Mouse (Mus musculus) bone marrow, adult 2 months (tissue): ENCODE data around the gene Alg10b. TPM values are rescaled to one million over a fixed set of nuclear protein-coding genes. Genes with fewer than 3 reads are reported as not detected.
"Not testable (repeated sequence)": the region's sequence is repeated elsewhere in the genome, so short reads cannot be mapped to it uniquely, and the experiment has no call there.

Experiments used
- H3K27ac ChIP-seq: fragments of 200-500 bp; 2 replicates; pipeline ENCODE4 v1.5.1; 2012; ENCODE audit warnings: low read depth, mild to moderate bottlenecking, control low read depth, inconsistent platforms, low read length; ENCODE audit not compliant: control insufficient read depth, poor library complexity, insufficient read depth
- H3K4me1 ChIP-seq: fragments of 200-500 bp; 2 replicates; pipeline ENCODE4 v1.6.1; 2011; ENCODE audit warnings: low read length; ENCODE audit not compliant: control insufficient read depth, insufficient read depth
- H3K4me3 ChIP-seq: fragments of 200-500 bp; replicated peaks from 2 replicates; pipeline ENCODE3; 2011; ENCODE audit warnings: mild to moderate bottlenecking, low read depth, low read length, control low read depth; ENCODE audit not compliant: control insufficient read depth
- CTCF ChIP-seq: fragments of 200-500 bp; IDR thresholded peaks from 2 replicates; pipeline ENCODE4 v1.5.1; 2011; ENCODE audit warnings: low read length, control low read depth; ENCODE audit not compliant: control insufficient read depth, insufficient read depth
- POLR2A ChIP-seq: fragments of 200-500 bp; IDR thresholded peaks from 2 replicates; pipeline ENCODE4 v1.6.1; 2011; ENCODE audit warnings: low read depth, mild to moderate bottlenecking, control low read depth, low read length, borderline replicate concordance; ENCODE audit not compliant: control insufficient read depth
- WGBS: fragments of 180-500 bp; shearing (Covaris S2); methylation state at CpG from one replicate; pipeline ENCODE4 v1.1.7; 2018; 5-methylcytosine and 5-hydroxymethylcytosine counted together
- polyA plus RNA-seq: library from polyadenylated mRNA; stranded (reverse); fragments of >200 nt; gene quantifications from 2 replicates; pipeline ENCODE4 v1.2.4, GENCODE M21; 2011; ENCODE audit warnings: low replicate concordance; ENCODE audit not compliant: missing spikeins, insufficient read depth, insufficient read length

The Alg10b gene
- 2.8 and 5.0 TPM in 2 replicates for polyA plus RNA-seq

DNA sequence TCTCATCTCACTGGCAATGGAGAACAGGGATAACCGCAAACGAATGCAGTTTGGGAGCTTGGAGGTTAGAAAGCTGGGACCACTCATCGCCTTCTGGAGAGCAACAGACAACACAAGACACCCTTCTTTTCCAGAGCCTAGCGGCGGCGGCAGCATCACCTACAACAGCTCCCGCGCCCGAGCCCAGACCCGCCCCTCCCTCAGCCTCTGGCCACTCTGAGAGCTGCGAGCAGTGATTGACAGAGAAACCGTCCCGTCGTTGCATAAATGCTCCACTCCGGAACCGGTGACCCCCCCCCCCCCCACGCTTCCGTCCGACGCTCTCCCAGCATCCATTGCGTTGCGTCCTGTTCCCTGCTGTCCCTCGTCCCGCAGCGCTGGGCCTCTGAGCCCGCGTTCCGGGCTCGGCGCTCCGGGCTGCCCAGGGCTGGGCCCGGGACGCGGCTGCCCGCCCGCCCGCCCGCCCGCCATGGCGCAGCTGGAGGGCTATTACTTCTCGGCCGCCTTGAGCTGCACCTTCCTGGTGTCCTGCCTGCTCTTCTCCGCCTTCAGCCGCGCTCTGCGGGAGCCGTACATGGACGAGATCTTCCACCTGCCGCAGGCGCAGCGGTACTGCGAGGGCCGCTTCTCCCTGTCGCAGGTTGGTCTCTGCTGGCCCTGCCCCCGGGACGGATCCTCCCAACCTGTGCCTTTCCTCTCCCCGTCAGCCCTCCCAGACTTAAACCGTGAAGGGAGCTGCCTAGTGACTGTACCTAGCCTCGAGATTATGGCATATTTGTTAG, at the start of gene Alg10b:
TSS of gene Alg10b (plus strand) at position 343 of the 782 bp plus-strand sequence.
- peak within 1 kb of the TSS; percentile 99 for H3K4me3 ChIP-seq
- no peaks in the 10 kb centered on the region; the same call in 1 of the 2 replicates for H3K4me1 ChIP-seq
- TF ChIP-seq CTCF (no peak), POLR2A (peak; percentile 56; the same call in 1 of the 2 replicates)
- WGBS = under 1% methylated on average over 59 of the region's 59 CpGs
- H3K27ac ChIP-seq = peak within 1 kb of the TSS; percentile 75

DNA sequence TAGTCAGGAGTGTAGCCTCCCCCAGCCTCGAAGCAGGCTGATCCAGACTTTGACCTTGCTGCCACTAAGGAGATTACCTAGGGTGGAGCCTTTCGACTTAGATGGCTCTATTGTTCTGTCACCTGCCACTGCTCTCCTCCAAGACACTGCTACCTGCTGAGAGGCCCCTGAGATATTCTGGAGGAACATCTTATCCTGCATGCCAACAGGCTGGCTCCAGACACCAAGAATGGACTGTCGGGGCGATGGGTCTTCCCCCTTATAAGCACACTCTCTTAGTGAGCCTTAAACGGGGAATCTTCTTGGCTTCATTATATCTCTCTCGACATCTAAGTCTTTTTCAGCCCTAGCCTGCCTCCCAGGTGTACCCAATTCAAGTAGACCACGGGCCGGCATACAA, 41.0 kb upstream of the Alg10b start:
- WGBS = 82% methylated on average over 8 of the region's 8 CpGs
- H3K27ac ChIP-seq, H3K4me3 ChIP-seq, H3K4me1 ChIP-seq: not testable (repeated sequence)

DNA sequence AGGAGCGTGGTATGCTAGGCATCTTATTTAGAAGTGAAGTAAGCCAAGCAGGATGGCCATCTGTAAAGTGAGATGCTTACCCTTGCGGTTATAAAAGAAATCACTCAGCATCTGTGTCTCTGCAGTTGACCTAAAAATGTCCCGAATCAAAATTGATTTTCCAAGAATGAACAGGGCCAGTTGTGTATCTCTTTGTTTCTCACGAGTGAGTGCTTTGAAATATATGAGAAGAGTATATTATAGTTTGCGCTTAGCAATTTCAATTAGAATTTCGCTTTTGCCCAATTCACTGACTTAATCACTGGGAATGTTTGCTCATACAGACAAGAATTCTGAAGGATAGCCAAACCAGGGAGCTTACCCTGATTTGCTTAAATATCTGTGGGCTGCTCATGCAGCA, 40.6 kb upstream of the Alg10b start:
- WGBS = 86% methylated on average over 6 of the region's 6 CpGs
- no peak overlapping the region for H3K27ac ChIP-seq
- H3K4me1 ChIP-seq = no peaks in the 10 kb centered on the region
- no peak overlapping the region for H3K4me3 ChIP-seq
- no peak for TF ChIP-seq POLR2A
- TF ChIP-seq CTCF = no peak

DNA sequence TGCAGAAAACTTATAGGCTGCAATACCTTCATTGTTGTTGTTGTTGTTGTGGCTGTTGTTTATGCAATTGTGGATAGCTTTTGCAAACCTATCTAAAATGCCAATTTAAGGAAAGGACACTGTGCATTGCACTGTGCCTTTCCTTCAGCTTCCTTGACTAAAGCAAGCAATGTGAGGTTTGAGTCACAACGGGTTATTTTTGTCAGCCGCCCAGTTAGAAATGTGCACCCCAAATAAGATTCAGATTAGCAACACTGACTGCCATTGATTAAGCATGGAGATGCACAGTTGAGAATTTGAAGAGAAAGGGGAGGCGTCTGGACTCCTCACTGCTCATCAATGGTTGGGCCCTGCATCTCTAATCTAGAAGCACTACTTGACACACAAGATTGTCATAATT, 39.4 kb upstream of the Alg10b start:
- Histone ChIP-seq H3K27ac (no peak overlapping the region), H3K4me3 (no peak overlapping the region), H3K4me1 (no peaks in the 10 kb centered on the region)
- no peak for TF ChIP-seq CTCF
- TF ChIP-seq POLR2A = no peak
- 84% methylated on average over 3 of the region's 3 CpGs for WGBS

DNA sequence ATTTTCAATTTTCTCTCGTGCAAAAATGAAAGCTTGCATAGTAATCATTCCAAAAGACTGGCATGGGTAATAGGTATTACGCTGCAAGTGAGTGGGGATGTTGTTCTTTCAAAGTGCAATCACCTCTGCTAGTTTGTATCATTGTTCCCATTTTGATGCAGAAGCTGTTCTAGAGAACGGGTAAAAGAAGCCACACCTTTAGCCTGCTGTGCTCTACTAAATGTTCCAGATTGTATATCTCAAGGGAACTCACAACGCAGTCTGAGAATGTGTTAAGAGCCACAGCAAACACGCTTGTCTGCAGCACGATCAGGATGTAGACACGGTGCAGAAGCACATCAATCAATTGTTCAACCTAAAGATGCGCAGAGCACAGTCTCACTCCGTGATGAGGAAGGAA, 34.6 kb upstream of the Alg10b start:
- WGBS = 20% methylated on average over 9 of the region's 9 CpGs

DNA sequence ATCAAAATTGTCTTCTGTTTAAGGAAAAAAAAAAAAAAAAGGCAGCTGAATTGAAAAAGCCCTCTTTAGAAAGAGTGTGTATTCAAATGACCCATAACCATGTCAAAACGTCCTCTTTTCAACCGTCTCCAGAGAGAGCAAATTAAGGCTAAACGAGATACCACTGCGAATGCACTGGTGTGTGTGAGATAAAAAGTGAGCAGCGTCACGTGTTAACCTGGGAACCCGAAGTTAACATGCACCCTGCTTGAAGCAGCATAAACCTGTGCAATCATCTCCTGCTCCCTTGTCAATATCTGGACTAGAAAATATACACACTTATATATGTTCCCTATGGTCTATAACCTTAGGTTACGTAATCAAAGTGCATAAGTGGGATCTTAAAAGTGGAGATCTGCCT, 10.2 kb upstream of the Alg10b start:
- Histone ChIP-seq H3K27ac (no peak overlapping the region), H3K4me3 (no peak overlapping the region), H3K4me1 (no peaks in the 10 kb centered on the region)
- TF ChIP-seq POLR2A = no peak
- TF ChIP-seq CTCF = no peak
- WGBS = 81% methylated on average over 8 of the region's 8 CpGs

More for the DNA sequence above, 34.6 kb upstream of the Alg10b start:
- no peak overlapping the region for H3K27ac ChIP-seq
- H3K4me1 ChIP-seq = no peaks in the 10 kb centered on the region
- no peak overlapping the region for H3K4me3 ChIP-seq
- TF ChIP-seq CTCF (no peak), POLR2A (no peak)

DNA sequence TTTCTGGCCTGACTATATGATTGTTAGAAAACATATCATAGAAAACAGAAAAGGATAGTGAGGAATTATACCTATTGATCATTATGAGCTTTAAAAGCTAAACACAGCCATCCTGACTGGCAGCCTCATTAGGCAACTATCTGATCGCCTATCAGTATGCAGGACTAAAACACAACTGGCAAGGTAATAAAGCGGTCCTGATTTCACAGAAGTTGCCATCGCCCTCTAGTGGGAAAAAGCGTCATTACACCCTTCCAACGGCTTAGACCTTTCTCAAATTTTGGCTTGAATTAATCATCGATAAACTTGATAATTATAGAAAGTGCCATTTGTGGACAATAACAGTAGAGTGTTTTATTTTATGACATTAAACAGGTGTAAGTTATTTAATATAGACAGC, 9.2 kb upstream of the Alg10b start:
- 10% methylated on average over 6 of the region's 6 CpGs for WGBS
- H3K4me1 ChIP-seq = no peaks in the 10 kb centered on the region
- no peak overlapping the region for H3K27ac ChIP-seq
- H3K4me3 ChIP-seq = no peak overlapping the region
- TF ChIP-seq POLR2A = no peak
- TF ChIP-seq CTCF = 0 out of 2 replicates have a peak, but pooled peaks have one; percentile 16

DNA sequence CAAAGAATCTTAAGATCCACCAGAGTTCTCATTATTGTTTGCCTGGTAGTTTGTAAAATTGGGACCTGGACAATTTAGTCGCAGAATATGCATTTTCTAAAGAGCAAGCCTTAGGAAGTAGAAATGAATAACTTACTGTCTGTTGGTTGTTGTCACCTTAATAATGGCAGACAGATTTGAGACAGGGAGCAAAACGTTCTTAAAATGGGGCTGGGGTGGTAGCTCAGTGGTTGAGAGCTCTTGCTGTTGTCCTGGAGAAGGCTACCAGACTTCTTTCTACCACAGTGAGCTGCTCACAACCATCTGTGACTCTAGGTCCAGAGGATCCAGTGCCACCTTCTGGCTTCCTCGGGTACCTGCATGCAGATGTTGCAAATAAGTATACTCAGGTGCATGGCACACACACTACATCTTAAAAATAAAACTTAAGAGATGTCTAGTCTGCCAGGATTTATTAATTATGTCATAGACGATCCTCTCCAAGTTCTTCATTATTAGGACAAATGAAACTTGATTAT, 1.0 kb downstream of the Alg10b start:
- no peaks in the 10 kb centered on the region; the same call in 1 of the 2 replicates for H3K4me1 ChIP-seq
- 59% methylated on average over 4 of the region's 4 CpGs for WGBS
- peak overlapping the region; percentile 9 for H3K4me3 ChIP-seq
- TF ChIP-seq CTCF (peak; percentile 46), POLR2A (no peak)
- H3K27ac ChIP-seq = no peak overlapping the region
